Mouse (Mus musculus) left cerebral cortex, postnatal 4 days (tissue): ENCODE measurements at regions not wholly inside any gene's neighbourhood (a gene's known extent, or its start where the extent isn't known, plus 50 kb on each side); places are given as distances from the start of the nearest gene placed in this dataset.
"Not testable (repeated sequence)": the region's sequence is repeated elsewhere in the genome, so short reads cannot be mapped to it uniquely, and the experiment has no call there.

ENCODE experiments used
- DNase-seq: peaks from one replicate; pipeline ENCODE4 v3.0.0-alpha.2; 2022
- intact Hi-C: fragments of 180-260 bp; cut with DNase I; formaldehyde crosslinking; loops from one replicate; pipeline ENCODE4 v1.15.1; 2025

- DNase-seq, intact Hi-C loops: not testable (repeated sequence)
Observed at GRCm38 (mm10) chr3:17659988-17660387, 288.2 kb upstream of the Cypt12 start.

DNA sequence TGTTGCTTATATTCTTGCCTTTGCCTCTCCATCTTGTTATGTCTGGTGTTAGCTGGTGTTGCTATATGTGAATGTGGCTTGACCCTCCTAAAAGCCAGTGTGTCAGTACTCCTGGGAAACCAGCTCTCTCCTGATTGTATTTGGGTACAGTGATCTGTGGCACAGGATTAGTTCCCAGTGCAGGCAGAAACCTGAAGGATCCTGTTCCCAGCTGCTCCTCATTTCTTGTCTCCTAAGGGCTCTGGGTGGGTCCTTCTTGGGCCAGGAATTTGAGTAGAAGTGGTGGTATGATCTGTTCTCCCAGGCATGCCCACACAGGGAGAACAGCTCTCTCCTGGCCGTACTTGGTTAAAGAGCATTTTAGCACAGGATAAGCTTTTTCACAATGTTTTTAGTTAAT, 286.2 kb upstream of the Cypt12 start:
- intact Hi-C loops = no loop called here
- DNase-seq = no peak

DNA sequence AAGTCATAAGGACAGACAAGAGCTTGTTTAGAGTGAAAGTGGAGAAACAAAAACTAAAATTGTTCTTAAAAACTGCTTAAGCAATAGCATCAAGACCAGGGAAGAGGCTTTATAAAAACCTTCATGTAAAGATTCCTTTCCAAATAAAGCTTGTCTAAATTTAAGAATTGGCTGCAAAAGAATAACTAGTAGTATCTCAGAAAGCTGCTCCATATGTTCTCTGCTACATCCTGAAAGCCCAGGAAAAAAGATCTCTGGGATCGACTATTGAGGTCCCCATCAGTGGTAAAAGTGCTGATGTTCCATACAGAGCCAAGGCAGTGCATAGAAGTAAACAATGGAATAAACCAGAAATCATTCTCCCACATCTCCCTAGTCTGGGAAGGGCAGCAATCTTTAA, 281.2 kb upstream of the Cypt12 start:
- intact Hi-C loops = no loop called here
- DNase-seq = no peak

DNA sequence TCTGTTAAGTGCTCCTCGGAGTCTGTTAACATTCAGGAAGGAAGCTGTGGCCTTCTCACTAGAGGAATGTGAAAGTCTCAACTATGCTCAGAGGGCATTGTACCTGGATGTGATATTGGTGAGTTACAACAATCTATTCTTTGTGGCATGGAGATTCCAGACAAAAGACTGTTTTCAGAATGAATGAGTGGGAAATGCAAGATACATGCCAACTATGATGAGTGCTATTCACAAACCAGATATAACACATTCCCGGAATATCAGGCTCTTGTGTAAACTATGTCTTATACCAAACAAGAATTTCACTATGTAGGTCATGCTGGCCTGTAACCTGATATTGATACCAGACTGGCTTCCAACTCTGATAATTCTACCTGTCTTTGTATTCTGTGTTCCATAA, 279.4 kb upstream of the Cypt12 start:
- intact Hi-C loops = no loop called here
- no peak for DNase-seq
